Mouse (Mus musculus) thymus, adult 2 months (tissue): ENCODE results near the gene Tmem50a.

Experiments
- CTCF ChIP-seq: fragments of 200-500 bp; IDR thresholded peaks from 2 replicates; pipeline ENCODE4 v1.5.1; 2012; ENCODE audit warnings: mild to moderate bottlenecking, control low read depth, low read length, moderate library complexity, borderline replicate concordance; ENCODE audit not compliant: control insufficient read depth, poor library complexity, insufficient read depth; ENCODE audit errors: extremely low read depth
- POLR2A ChIP-seq: fragments of 200-500 bp; IDR thresholded peaks from 2 replicates; pipeline ENCODE4 v1.6.1; 2012; ENCODE audit warnings: mild to moderate bottlenecking, low read length, control low read depth, moderate library complexity; ENCODE audit not compliant: control insufficient read depth, poor library complexity, insufficient read depth; ENCODE audit errors: extremely low read depth

GRCm38 (mm10) chr4:134862996-134863395 lies 51.8 kb downstream of the Tmem50a start:
- TF ChIP-seq POLR2A = no peak
- TF ChIP-seq CTCF = no peak
